Mouse (Mus musculus): Measurements from ENCODE around the gene Gpr137c.

- TF ChIP-seq CTCF (IDR thresholded peaks at IDR 0.05; ENCODE audit: extremely low read depth, insufficient read length, insufficient replicate concordance, low read depth, low read length), result no peak
- no peak for TF ChIP-seq POLR2A (IDR thresholded peaks at IDR 0.05; ENCODE audit: low read depth, low read length)
These were observed 102.1 kb downstream of the Gpr137c start for GRCm38 (mm10) chr14:45321622-45322021.

Measured in small intestine, adult 2 months (tissue).